Comparison of ENCODE assay signal across 25 mouse cellular contexts in the genomic region with DNA sequence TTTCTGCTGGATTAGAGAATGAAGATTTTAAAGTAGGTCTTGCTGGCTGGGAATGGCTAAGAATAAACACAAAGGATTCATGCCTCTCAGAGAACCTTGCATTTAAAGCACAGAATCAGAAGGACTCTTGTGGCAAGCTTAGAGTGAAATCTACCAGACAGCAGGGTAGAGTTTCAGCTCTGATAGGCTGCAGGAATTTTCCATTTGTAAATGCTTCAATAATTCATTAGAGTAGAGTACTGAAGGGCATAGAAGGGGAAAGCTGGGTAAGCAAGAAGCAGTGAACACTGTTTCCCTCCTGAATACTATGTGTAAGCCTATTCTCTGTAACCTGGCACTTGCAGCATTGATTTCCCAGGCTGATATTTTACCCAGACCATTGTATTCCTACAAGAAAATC. TPM values are rescaled to one million over a fixed set of nuclear protein-coding genes. Genes with fewer than 3 reads are reported as not detected.
DNase-seq lines count a peak whose midpoint lies in the region; ATAC-seq and TF ChIP-seq lines count a peak whose summit lies in the region.
"Had no signal": no experiment of that assay in that cellular context is flagged by ENCODE, and none has a peak within 500 bp of the region (broad histone marks: within the 10 kb centered on the region; RNA-seq: fewer than 3 reads in every experiment).

No protein-coding gene starts in this region.

- no peak for TF ChIP-seq CTCF in kidney, postnatal 0 days (IDR thresholded peaks at IDR 0.05; ENCODE audit: low read depth)
- no peak for TF ChIP-seq CTCF in midbrain, postnatal 0 days (IDR thresholded peaks at IDR 0.05)

- DNase-seq in heart, postnatal 10 days = no peak
- peak; percentile 37 for DNase-seq in kidney, postnatal 0 days (ENCODE audit: low spot score)
- DNase-seq in midbrain, postnatal 0 days (ENCODE audit: low spot score) = no peak
- DNase-seq in cerebellum, adult 9-10 months = no peak
- DNase-seq: adrenal gland, postnatal 14 days; cerebellum, adult 2 months; cerebellum, postnatal 14 days; embryo, embryonic 11 days; gastrocnemius, postnatal 10 days; heart, adult 18-20 months had no signal

- no peaks in the 10 kb centered on the region for H3K27me3 ChIP-seq in heart, embryonic 13.5 days (replicated peaks)
- H3K27me3 ChIP-seq in kidney, postnatal 0 days (ENCODE audit: insufficient read depth, low read length) = no peaks in the 10 kb centered on the region
- no peaks in the 10 kb centered on the region for H3K27me3 ChIP-seq in kidney, embryonic 16.5 days (ENCODE audit: insufficient read depth, low read length)
- no peaks in the 10 kb centered on the region for H3K27me3 ChIP-seq in midbrain, embryonic 16.5 days (ENCODE audit: control insufficient read depth, insufficient read depth, low read depth, low read length)
- no peaks in the 10 kb centered on the region for H3K27me3 ChIP-seq in midbrain, postnatal 0 days (ENCODE audit: insufficient read depth, low read length)
- H3K27me3 ChIP-seq: embryonic facial prominence, embryonic 15.5 days; heart, embryonic 15.5 days; Patski had no signal

- intact Hi-C loops in heart, postnatal 10 days (cut with DNase I) = loop anchor here (10.0 kb wide), 1 partner anchor 376 kb away; a partner anchor contains a TSS

- no peaks in the 10 kb centered on the region for H3K36me3 ChIP-seq in heart, embryonic 13.5 days
- no peaks in the 10 kb centered on the region for H3K36me3 ChIP-seq in kidney, postnatal 0 days (ENCODE audit: insufficient read depth, low read length)
- H3K36me3 ChIP-seq in kidney, embryonic 16.5 days (ENCODE audit: insufficient read depth, low read length) = no peaks in the 10 kb centered on the region
- no peaks in the 10 kb centered on the region for H3K36me3 ChIP-seq in midbrain, embryonic 16.5 days (ENCODE audit: control insufficient read depth, insufficient read depth, low read length)
- no peaks in the 10 kb centered on the region for H3K36me3 ChIP-seq in midbrain, postnatal 0 days (ENCODE audit: insufficient read depth, low read length)
- H3K36me3 ChIP-seq: embryonic facial prominence, embryonic 15.5 days; heart, embryonic 10.5 days; heart, embryonic 15.5 days; hindbrain, embryonic 10.5 days had no signal

- 0 out of 2 replicates have a peak overlapping the region, but pooled peaks have one; percentile 32 for H3K27ac ChIP-seq in heart, embryonic 13.5 days (replicated peaks)
- peak overlapping the region; percentile 47 for H3K27ac ChIP-seq in kidney, postnatal 0 days
- no peak overlapping the region for H3K27ac ChIP-seq in kidney, embryonic 16.5 days (ENCODE audit: low read length)
- H3K27ac ChIP-seq in midbrain, embryonic 16.5 days (ENCODE audit: low read length) = no peak overlapping the region
- no peak overlapping the region for H3K27ac ChIP-seq in midbrain, postnatal 0 days (ENCODE audit: low read depth, low read length)
- H3K27ac ChIP-seq: embryonic facial prominence, embryonic 15.5 days; forebrain, embryonic 10.5 days; heart, embryonic 10.5 days; heart, embryonic 15.5 days; hindbrain, embryonic 10.5 days; hindbrain, embryonic 14.5 days had no signal

- H3K9ac ChIP-seq in heart, embryonic 13.5 days = no peak overlapping the region
- no peak overlapping the region for H3K9ac ChIP-seq in kidney, postnatal 0 days (ENCODE audit: low read depth, low read length)
- H3K9ac ChIP-seq in kidney, embryonic 16.5 days (replicated peaks; ENCODE audit: low read length) = no peak overlapping the region
- no peak overlapping the region for H3K9ac ChIP-seq in midbrain, embryonic 16.5 days (ENCODE audit: low read depth, low read length)
- H3K9ac ChIP-seq in midbrain, postnatal 0 days (replicated peaks; ENCODE audit: low read length, poor library complexity, severe bottlenecking) = no peak overlapping the region
- H3K9ac ChIP-seq: embryonic facial prominence, embryonic 15.5 days; heart, embryonic 15.5 days; hindbrain, embryonic 14.5 days had no signal

- no peaks in the 10 kb centered on the region for H3K9me3 ChIP-seq in heart, embryonic 13.5 days
- no peaks in the 10 kb centered on the region for H3K9me3 ChIP-seq in kidney, postnatal 0 days (replicated peaks; ENCODE audit: low read length)
- 0 out of 2 replicates have a peak, but pooled peaks cover 3% of the 10 kb centered on the region for H3K9me3 ChIP-seq in kidney, embryonic 16.5 days (ENCODE audit: low read length)
- 0 out of 2 replicates have a peak, but pooled peaks cover 2% of the 10 kb centered on the region for H3K9me3 ChIP-seq in midbrain, embryonic 16.5 days (replicated peaks; ENCODE audit: control insufficient read depth, low read length, poor library complexity, severe bottlenecking)
- no peaks in the 10 kb centered on the region for H3K9me3 ChIP-seq in midbrain, postnatal 0 days (ENCODE audit: low read length)
- H3K9me3 ChIP-seq: embryonic facial prominence, embryonic 15.5 days; forebrain, embryonic 10.5 days; heart, embryonic 10.5 days; heart, embryonic 15.5 days; hindbrain, embryonic 10.5 days had no signal

- H3K4me1 ChIP-seq in heart, embryonic 13.5 days = peaks cover 6% of the 10 kb centered on the region; the same call in 1 of the 2 replicates
- H3K4me1 ChIP-seq in kidney, postnatal 0 days (replicated peaks; ENCODE audit: insufficient read depth, low read length) = 0 out of 2 replicates have a peak, but pooled peaks cover 5% of the 10 kb centered on the region
- H3K4me1 ChIP-seq in kidney, embryonic 16.5 days (ENCODE audit: insufficient read depth, low read length) = peaks cover 3% of the 10 kb centered on the region; the same call in 1 of the 2 replicates
- peaks cover 6% of the 10 kb centered on the region; the same call in 1 of the 2 replicates for H3K4me1 ChIP-seq in midbrain, embryonic 16.5 days (ENCODE audit: control insufficient read depth, insufficient read depth, low read length)
- no peaks in the 10 kb centered on the region for H3K4me1 ChIP-seq in midbrain, postnatal 0 days (ENCODE audit: insufficient read depth, low read length)
- H3K4me1 ChIP-seq: heart, embryonic 15.5 days had no signal

- H3K4me2 ChIP-seq in heart, embryonic 13.5 days = no peak overlapping the region
- H3K4me2 ChIP-seq in kidney, postnatal 0 days (ENCODE audit: low read length) = no peak overlapping the region
- no peak overlapping the region for H3K4me2 ChIP-seq in kidney, embryonic 16.5 days (replicated peaks; ENCODE audit: low read depth, low read length)
- H3K4me2 ChIP-seq in midbrain, embryonic 16.5 days (ENCODE audit: low read length) = no peak overlapping the region
- H3K4me2 ChIP-seq in midbrain, postnatal 0 days (ENCODE audit: low read depth, low read length, poor library complexity, severe bottlenecking) = no peak overlapping the region
- H3K4me2 ChIP-seq: embryonic facial prominence, embryonic 15.5 days; heart, embryonic 15.5 days; hindbrain, embryonic 14.5 days had no signal

- H3K4me3 ChIP-seq in heart, embryonic 13.5 days = no peak overlapping the region
- H3K4me3 ChIP-seq in kidney, postnatal 0 days (replicated peaks; ENCODE audit: low read depth, low read length) = no peak overlapping the region
- H3K4me3 ChIP-seq in kidney, embryonic 16.5 days (ENCODE audit: low read length) = no peak overlapping the region
- no peak overlapping the region for H3K4me3 ChIP-seq in midbrain, embryonic 16.5 days (ENCODE audit: low read depth, low read length)
- no peak overlapping the region for H3K4me3 ChIP-seq in midbrain, postnatal 0 days (ENCODE audit: low read depth, low read length)
- H3K4me3 ChIP-seq: embryonic facial prominence, embryonic 15.5 days; erythroblast, embryonic 14.5 days; forebrain, embryonic 10.5 days; heart, embryonic 10.5 days; heart, embryonic 15.5 days; hindbrain, embryonic 10.5 days had no signal

- ATAC-seq in heart, embryonic 13.5 days (ENCODE audit: extremely low read depth, insufficient number of reproducible peaks, low FRiP score, low TSS enrichment) = no peak
- ATAC-seq in kidney, postnatal 0 days (replicated peaks; ENCODE audit: low FRiP score, low read depth) = no peak
- no peak for ATAC-seq in kidney, embryonic 16.5 days (ENCODE audit: low FRiP score, low TSS enrichment)
- peak; percentile 33; the same call in 1 of the 2 replicates for ATAC-seq in midbrain, embryonic 16.5 days
- ATAC-seq in midbrain, postnatal 0 days (ENCODE audit: low FRiP score) = no peak
- ATAC-seq: activated CD4-positive, CD25-positive, alpha-beta regulatory T cell, adult 4 months; forebrain, embryonic 16.5 days; Patski had no signal

RNA-seq across cellular contexts. Expression of a gene that starts 2.8 kb away (rescaled TPM):
- polyA plus RNA-seq in heart, embryonic 13.5 days (2015; fragmentation: Nextera tagmentation; extraction: Ambion mirVana) = 59.0 and 66.5 TPM in 2 replicates
- total RNA-seq in heart, postnatal 10 days (2021) = 10 to 100 TPM; 16.3 to 22.1 TPM
- 73.4 and 81.7 TPM in 2 replicates for polyA plus RNA-seq in kidney, postnatal 0 days (2015; fragmentation: Nextera tagmentation; extraction: Ambion mirVana)
- 88.0 and 94.5 TPM in 2 replicates for polyA plus RNA-seq in kidney, embryonic 16.5 days (2015; fragmentation: Nextera tagmentation; extraction: Ambion mirVana)
- polyA plus RNA-seq in midbrain, embryonic 16.5 days (2015; fragmentation: Nextera tagmentation; extraction: Ambion mirVana) = 39.3 and 42.6 TPM in 2 replicates
- 17.8 and 43.3 TPM in 2 replicates for total RNA-seq in midbrain, postnatal 0 days (2014; rRNA removed)
- polyA plus RNA-seq in midbrain, postnatal 0 days (2015; fragmentation: Nextera tagmentation; extraction: Ambion mirVana) = 43.7 and 50.8 TPM in 2 replicates

RNA-seq across cellular contexts. Expression of a gene that starts 10.4 kb away (rescaled TPM):
- polyA plus RNA-seq in heart, embryonic 13.5 days (2015; fragmentation: Nextera tagmentation; extraction: Ambion mirVana) = 3.0 and 3.2 TPM in 2 replicates
- total RNA-seq in heart, postnatal 10 days (2021) = 1 to 10 TPM; 5.1 to 5.9 TPM
- polyA plus RNA-seq in kidney, postnatal 0 days (2015; fragmentation: Nextera tagmentation; extraction: Ambion mirVana) = 3.1 and 3.3 TPM in 2 replicates
- polyA plus RNA-seq in kidney, embryonic 16.5 days (2015; fragmentation: Nextera tagmentation; extraction: Ambion mirVana) = 2.0 and 2.8 TPM in 2 replicates
- polyA plus RNA-seq in midbrain, embryonic 16.5 days (2015; fragmentation: Nextera tagmentation; extraction: Ambion mirVana) = 4.4 and 5.1 TPM in 2 replicates
- total RNA-seq in midbrain, postnatal 0 days (2014; rRNA removed) = 9.5 and 14.2 TPM in 2 replicates
- 5.3 and 6.3 TPM in 2 replicates for polyA plus RNA-seq in midbrain, postnatal 0 days (2015; fragmentation: Nextera tagmentation; extraction: Ambion mirVana)
- total RNA-seq: common myeloid progenitor, adult 5-6 weeks; MEL had no signal
- polyA plus RNA-seq: activated CD4-positive, CD25-positive, alpha-beta regulatory T cell, adult 4 months; erythroblast, embryonic 14.5 days; Patski had no signal

Comparison
In these comparisons a context has a peak if more than half of its experiments do, and no peak if none do; other contexts are left out.
1. H3K27ac ChIP-seq: peak in heart, embryonic 13.5 days (single experiment) and kidney, postnatal 0 days (single experiment); none in kidney, embryonic 16.5 days (single experiment), midbrain, embryonic 16.5 days (single experiment) and midbrain, postnatal 0 days (single experiment).